Mouse (Mus musculus): ENCODE results near the gene Efna3. TPM values are rescaled to one million over a fixed set of nuclear protein-coding genes. Genes with fewer than 3 reads are reported as not detected.

Efna3 gene
- polyA plus RNA-seq, 1 experiment from 2014 or later = 13.2 TPM

DNA sequence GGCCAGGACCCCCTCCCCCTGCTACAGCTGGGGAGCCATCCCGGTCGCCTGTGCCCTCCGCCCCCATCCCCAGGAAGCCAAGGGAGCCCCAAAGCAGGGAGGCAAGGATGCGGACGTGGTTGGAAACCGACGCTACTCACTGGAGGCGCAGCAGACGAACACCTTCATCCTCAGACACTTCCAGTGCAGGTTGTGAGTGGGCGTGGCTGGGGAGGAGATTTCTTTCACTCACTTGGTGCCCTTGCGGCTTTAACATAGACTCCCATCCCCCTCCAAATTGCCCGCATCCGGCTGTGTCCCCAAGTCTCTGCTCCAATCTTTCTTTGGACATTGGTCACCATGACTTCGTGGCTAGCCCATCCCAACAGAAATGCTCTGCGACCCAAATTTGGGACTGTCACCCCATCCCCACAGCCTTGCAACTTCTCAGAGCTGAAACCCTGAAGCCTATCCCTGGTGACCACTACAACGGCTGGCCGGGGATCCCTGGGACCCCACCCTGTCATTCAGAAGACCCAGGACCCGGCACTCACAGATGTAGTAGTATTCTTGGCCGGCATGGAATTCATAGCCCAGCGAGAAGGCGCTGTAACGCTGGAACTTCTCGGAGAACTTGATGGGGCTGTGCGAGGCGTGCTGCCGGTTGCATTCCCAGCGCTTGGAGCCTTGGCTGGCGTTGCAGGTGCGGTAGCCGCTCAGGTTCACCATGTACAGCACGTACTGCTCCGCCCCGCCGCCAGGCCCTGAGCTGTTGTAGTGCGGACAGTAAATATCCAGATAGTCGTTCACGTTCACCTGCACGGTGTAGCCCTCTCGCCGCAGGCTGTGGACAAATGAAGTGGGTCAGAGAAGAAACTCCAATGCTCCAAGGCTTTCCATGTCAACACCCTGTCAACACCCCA is 6.6 kb downstream of the Efna3 start:
- H3K27me3 ChIP-seq (replicated peaks; ENCODE audit: control insufficient read depth, insufficient read depth, low read length) = peaks cover 28% of the 10 kb centered on the region
- H3K36me3 ChIP-seq (ENCODE audit: control insufficient read depth, insufficient read depth, low read length) = no peaks in the 10 kb centered on the region
- no peak for DNase-seq (ENCODE audit: low spot score)
- ATAC-seq (replicated peaks; ENCODE audit: low FRiP score, low TSS enrichment, low read depth) = no peak; the same call in 1 of the 2 replicates
- peak overlapping the region; percentile 12; the same call in 1 of the 2 replicates for H3K4me3 ChIP-seq (ENCODE audit: low read depth, low read length)
- WGBS = 18% methylated on average over 40 of the region's 40 CpGs
- no peak overlapping the region for H3K27ac ChIP-seq (ENCODE audit: low read depth)
- H3K9me3 ChIP-seq (ENCODE audit: control insufficient read depth, low read length) = no peaks in the 10 kb centered on the region
- no peak overlapping the region for H3K9ac ChIP-seq (ENCODE audit: low read length)
- peak overlapping the region; percentile 53 for H3K4me2 ChIP-seq (ENCODE audit: low read length)
- peaks cover 47% of the 10 kb centered on the region for H3K4me1 ChIP-seq (replicated peaks; ENCODE audit: control insufficient read depth, insufficient read depth, low read length)

DNA sequence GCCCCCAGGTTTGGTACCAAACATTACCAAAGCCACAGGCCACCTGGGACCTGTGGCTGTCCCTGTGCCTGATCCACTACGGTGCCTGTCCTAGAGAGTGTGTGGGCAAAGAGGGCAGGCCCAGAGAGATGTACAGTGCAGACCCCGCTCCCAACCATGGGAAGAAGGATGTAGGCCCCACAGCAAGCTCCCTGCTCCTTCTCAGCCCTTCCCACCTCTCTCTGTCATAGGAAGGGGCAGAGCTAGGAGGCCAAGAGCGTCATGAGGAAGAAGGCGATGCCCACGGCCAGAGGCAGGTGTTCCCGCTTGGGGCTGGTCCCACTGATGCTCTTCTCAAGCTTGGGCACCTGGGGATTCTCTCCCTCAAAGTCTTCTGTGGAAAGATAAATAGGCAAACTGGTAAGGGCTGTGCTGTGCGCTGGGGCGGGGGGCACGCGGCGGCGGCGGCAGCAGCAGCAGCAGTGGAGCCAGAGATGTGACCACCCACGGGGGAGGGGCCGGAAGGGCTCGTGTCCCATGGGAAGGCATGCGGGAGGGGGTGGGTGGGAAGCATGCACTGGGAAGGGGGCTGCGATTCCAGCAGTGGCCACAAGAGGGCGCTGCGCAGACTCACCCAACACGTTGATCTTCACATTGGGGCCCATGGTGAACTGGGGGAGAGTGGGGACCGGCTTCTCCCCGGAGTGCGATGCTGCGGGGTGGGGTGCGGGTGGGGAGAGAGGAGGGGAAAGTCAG is 7.4 kb downstream of the Efna3 start:
- Histone ChIP-seq H3K9ac (ENCODE audit: low read length) (peak overlapping the region; percentile 22; the same call in 1 of the 2 replicates), H3K4me2 (ENCODE audit: low read length) (peak overlapping the region; percentile 53), H3K27ac (ENCODE audit: low read depth) (no peak overlapping the region), H3K4me1 (replicated peaks; ENCODE audit: control insufficient read depth, insufficient read depth, low read length) (peaks cover 40% of the 10 kb centered on the region), H3K4me3 (ENCODE audit: low read depth, low read length) (peak overlapping the region; percentile 12), H3K36me3 (ENCODE audit: control insufficient read depth, insufficient read depth, low read length) (no peaks in the 10 kb centered on the region), H3K9me3 (ENCODE audit: control insufficient read depth, low read length) (no peaks in the 10 kb centered on the region), H3K27me3 (replicated peaks; ENCODE audit: control insufficient read depth, insufficient read depth, low read length) (peaks cover 23% of the 10 kb centered on the region)
- ATAC-seq (replicated peaks; ENCODE audit: low FRiP score, low TSS enrichment, low read depth) (peak; percentile 17), DNase-seq (ENCODE audit: low spot score) (peak; percentile 96)
- WGBS = 8% methylated on average over 26 of the region's 26 CpGs

DNA sequence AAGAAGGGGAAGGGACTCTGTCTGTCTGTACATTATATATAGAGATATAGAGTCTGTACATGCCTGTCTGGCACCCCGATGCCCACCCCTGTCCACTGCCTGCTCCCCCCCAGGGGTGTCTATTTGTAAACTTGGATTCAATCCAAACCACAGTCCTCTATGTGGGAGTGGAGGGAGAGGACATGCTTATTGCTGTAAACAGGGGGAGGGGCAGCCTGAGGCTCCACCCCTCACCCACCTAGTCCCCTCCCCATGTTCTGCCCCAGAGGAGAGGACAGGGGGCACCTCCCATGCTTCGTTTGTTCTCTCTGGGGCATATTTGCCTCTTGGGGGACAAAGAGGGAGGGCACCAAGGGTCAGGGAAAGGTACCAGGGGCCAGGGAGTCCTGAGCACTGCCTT is 8.0 kb downstream of the Efna3 start:
- Histone ChIP-seq H3K9me3 (ENCODE audit: control insufficient read depth, low read length) (no peaks in the 10 kb centered on the region), H3K27ac (ENCODE audit: low read depth) (no peak overlapping the region), H3K4me1 (replicated peaks; ENCODE audit: control insufficient read depth, insufficient read depth, low read length) (peaks cover 34% of the 10 kb centered on the region), H3K4me2 (ENCODE audit: low read length) (peak overlapping the region; percentile 53), H3K9ac (ENCODE audit: low read length) (no peak overlapping the region), H3K36me3 (ENCODE audit: control insufficient read depth, insufficient read depth, low read length) (no peaks in the 10 kb centered on the region), H3K27me3 (replicated peaks; ENCODE audit: control insufficient read depth, insufficient read depth, low read length) (peaks cover 18% of the 10 kb centered on the region; the same call in 1 of the 2 replicates), H3K4me3 (ENCODE audit: low read depth, low read length) (no peak overlapping the region)
- 57% methylated on average over 2 of the region's 2 CpGs for WGBS
- ATAC-seq (replicated peaks; ENCODE audit: low FRiP score, low TSS enrichment, low read depth) = no peak
- DNase-seq (ENCODE audit: low spot score) = no peak

DNA sequence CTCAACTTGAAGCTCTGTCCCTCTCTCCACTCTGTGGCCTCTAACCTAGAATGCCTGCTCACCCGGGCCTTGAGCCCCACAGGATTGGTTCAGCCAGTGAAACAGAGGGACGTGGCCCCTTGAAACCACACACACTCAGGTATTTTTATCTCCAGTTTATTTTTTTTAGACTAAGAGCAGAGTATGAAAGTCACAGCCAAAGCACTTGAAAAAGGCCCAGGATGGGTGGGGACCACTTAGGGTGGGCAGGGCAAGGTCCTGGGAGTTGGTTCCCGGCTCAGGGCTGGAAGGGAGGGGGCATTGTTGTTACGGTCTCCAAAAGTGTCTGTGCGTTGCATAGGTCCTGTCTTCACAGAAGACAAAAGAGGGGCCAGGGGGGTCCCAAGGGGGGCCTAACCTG is 8.4 kb downstream of the Efna3 start:
- no peak for DNase-seq (ENCODE audit: low spot score)
- Histone ChIP-seq H3K27me3 (replicated peaks; ENCODE audit: control insufficient read depth, insufficient read depth, low read length) (peaks cover 14% of the 10 kb centered on the region; the same call in 1 of the 2 replicates), H3K27ac (ENCODE audit: low read depth) (no peak overlapping the region), H3K9ac (ENCODE audit: low read length) (no peak overlapping the region), H3K36me3 (ENCODE audit: control insufficient read depth, insufficient read depth, low read length) (no peaks in the 10 kb centered on the region), H3K4me3 (ENCODE audit: low read depth, low read length) (no peak overlapping the region), H3K4me2 (ENCODE audit: low read length) (no peak overlapping the region), H3K4me1 (replicated peaks; ENCODE audit: control insufficient read depth, insufficient read depth, low read length) (peaks cover 31% of the 10 kb centered on the region), H3K9me3 (ENCODE audit: control insufficient read depth, low read length) (no peaks in the 10 kb centered on the region)
- ATAC-seq (replicated peaks; ENCODE audit: low FRiP score, low TSS enrichment, low read depth) = no peak
- 78% methylated on average over 5 of the region's 5 CpGs for WGBS

DNA sequence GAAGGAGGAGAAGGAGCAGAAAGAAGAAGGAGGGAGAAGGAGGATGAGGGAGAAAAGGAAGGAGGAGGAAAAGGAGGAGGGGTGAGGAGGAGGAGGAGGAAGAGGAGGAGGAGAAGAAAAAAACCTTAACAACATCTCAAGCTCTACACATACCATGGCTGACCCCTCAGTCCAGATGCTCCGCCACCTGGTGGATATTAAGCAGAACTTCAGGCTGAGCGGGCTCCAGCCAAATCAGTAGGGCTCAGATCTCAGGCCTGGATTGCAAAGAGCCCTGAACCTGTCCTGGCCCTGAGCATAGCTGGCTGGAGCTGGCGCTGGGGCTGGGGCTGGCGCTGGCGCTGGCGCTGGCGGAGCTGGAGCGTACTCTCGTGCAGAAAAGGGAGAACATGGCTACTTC is 14.7 kb downstream of the Efna3 start:
- ATAC-seq (replicated peaks; ENCODE audit: low FRiP score, low TSS enrichment, low read depth) (peak; percentile 65), DNase-seq (ENCODE audit: low spot score) (peak; percentile 88)
- Histone ChIP-seq H3K9me3 (ENCODE audit: control insufficient read depth, low read length) (no peaks in the 10 kb centered on the region), H3K36me3 (ENCODE audit: control insufficient read depth, insufficient read depth, low read length) (no peaks in the 10 kb centered on the region), H3K4me3 (ENCODE audit: low read depth, low read length) (no peak overlapping the region), H3K4me2 (ENCODE audit: low read length) (no peak overlapping the region), H3K4me1 (replicated peaks; ENCODE audit: control insufficient read depth, insufficient read depth, low read length) (no peaks in the 10 kb centered on the region), H3K27ac (ENCODE audit: low read depth) (no peak overlapping the region), H3K27me3 (replicated peaks; ENCODE audit: control insufficient read depth, insufficient read depth, low read length) (no peaks in the 10 kb centered on the region), H3K9ac (ENCODE audit: low read length) (no peak overlapping the region)
- 3% methylated on average over 9 of the region's 9 CpGs for WGBS

DNA sequence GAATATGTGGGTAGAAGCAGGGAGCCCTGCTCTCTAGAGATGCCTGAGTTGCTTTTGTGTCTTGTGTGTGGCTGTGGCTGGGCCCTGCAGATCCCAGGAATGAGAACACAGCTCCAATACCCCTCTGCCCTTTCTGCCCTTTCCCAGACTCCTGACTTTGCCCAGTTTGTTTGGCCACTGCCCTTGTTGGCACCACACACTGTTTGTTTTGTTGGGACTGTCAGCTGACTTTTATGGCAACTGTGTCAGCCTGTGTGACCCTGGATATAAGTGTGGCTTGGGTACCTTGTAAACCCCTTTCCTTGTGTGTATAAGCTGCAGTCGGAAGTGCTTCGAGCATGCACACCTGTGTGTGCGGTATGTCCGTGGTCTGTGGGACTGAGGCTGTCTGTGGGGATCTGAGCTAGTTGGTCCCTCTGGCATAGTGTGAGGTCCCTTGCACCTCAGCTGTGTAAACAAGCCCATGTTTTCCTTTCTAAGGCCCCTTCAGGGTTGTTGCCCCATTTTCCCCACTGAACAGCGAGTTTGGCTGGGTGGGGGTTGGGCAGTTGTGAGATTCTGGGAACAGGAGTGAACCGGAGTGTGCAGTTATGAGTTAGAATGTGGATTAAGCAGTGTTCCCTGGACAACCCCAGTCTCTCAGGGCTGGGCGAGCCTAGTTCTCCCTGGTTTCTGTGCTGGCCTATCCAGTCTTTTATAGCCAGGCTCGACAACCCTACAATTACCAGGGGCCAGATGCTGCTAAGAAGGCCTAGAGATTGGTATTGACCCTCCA is 17.0 kb downstream of the Efna3 start:
- no peak for ATAC-seq (replicated peaks; ENCODE audit: low FRiP score, low TSS enrichment, low read depth)
- no peak for DNase-seq (ENCODE audit: low spot score)
- no peaks in the 10 kb centered on the region for H3K27me3 ChIP-seq (replicated peaks; ENCODE audit: control insufficient read depth, insufficient read depth, low read length)

DNA sequence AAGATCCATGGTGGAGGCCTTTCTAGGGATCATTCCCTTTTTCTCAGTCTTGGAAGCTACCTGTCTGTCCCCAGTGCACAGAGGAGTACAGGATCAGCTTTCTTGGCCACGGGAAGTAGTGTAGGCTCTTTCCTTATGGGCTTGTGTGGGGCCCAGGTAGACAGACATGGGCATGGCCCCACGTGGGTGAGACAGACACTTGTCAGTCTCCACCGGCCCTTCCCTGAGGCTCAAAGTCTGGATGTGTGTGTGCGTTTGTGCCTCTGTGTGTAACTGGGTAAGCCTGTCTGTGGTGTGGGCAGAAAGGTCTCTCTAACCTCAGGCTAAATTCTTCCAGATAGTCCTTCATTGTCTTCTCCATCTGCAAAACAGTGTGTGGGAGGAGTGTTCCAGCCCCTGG is 17.7 kb downstream of the Efna3 start:
- no peak overlapping the region for H3K9ac ChIP-seq (ENCODE audit: low read length)
- H3K27me3 ChIP-seq (replicated peaks; ENCODE audit: control insufficient read depth, insufficient read depth, low read length) = no peaks in the 10 kb centered on the region
- H3K9me3 ChIP-seq (ENCODE audit: control insufficient read depth, low read length) = no peaks in the 10 kb centered on the region
- no peaks in the 10 kb centered on the region for H3K4me1 ChIP-seq (replicated peaks; ENCODE audit: control insufficient read depth, insufficient read depth, low read length)
- DNase-seq (ENCODE audit: low spot score) (no peak), ATAC-seq (replicated peaks; ENCODE audit: low FRiP score, low TSS enrichment, low read depth) (no peak)
- H3K27ac ChIP-seq (ENCODE audit: low read depth) = no peak overlapping the region
- 67% methylated on average over 4 of the region's 4 CpGs for WGBS
- no peaks in the 10 kb centered on the region for H3K36me3 ChIP-seq (ENCODE audit: control insufficient read depth, insufficient read depth, low read length)
- no peak overlapping the region for H3K4me3 ChIP-seq (ENCODE audit: low read depth, low read length)
- H3K4me2 ChIP-seq (ENCODE audit: low read length) = no peak overlapping the region

More for the DNA sequence above, 17.0 kb downstream of the Efna3 start:
- no peak overlapping the region for H3K4me2 ChIP-seq (ENCODE audit: low read length)
- H3K4me3 ChIP-seq (ENCODE audit: low read depth, low read length) = no peak overlapping the region
- H3K4me1 ChIP-seq (replicated peaks; ENCODE audit: control insufficient read depth, insufficient read depth, low read length) = no peaks in the 10 kb centered on the region
- H3K27ac ChIP-seq (ENCODE audit: low read depth) = no peak overlapping the region
- WGBS = 56% methylated on average over 8 of the region's 8 CpGs
- H3K9ac ChIP-seq (ENCODE audit: low read length) = no peak overlapping the region
- H3K36me3 ChIP-seq (ENCODE audit: control insufficient read depth, insufficient read depth, low read length) = no peaks in the 10 kb centered on the region
- H3K9me3 ChIP-seq (ENCODE audit: control insufficient read depth, low read length) = no peaks in the 10 kb centered on the region

DNA sequence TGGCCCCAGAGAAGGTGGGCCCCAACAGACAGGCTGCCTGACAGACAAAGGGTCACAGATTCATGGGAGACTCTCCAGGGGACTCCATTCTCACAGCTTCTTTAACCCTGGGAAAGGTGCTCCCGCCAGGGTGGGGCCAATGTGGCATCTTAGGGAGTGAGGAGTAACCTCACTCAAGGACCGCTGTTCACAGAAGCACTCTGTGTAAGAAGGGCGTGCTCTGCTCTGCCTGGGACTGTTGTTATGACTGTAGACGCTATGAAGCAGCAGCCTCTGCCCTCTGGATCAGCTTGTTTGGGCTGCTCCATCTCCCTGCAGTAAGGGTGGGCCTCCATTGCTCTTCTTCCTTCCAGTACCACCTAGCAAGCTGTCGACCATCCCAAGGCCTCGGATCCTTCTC is 18.3 kb downstream of the Efna3 start:
- no peaks in the 10 kb centered on the region for H3K36me3 ChIP-seq (ENCODE audit: control insufficient read depth, insufficient read depth, low read length)
- no peak overlapping the region for H3K4me2 ChIP-seq (ENCODE audit: low read length)
- no peaks in the 10 kb centered on the region for H3K4me1 ChIP-seq (replicated peaks; ENCODE audit: control insufficient read depth, insufficient read depth, low read length)
- H3K9ac ChIP-seq (ENCODE audit: low read length) = no peak overlapping the region
- H3K4me3 ChIP-seq (ENCODE audit: low read depth, low read length) = no peak overlapping the region
- no peak overlapping the region for H3K27ac ChIP-seq (ENCODE audit: low read depth)
- 53% methylated on average over 6 of the region's 6 CpGs for WGBS
- no peaks in the 10 kb centered on the region for H3K9me3 ChIP-seq (ENCODE audit: control insufficient read depth, low read length)
- no peaks in the 10 kb centered on the region for H3K27me3 ChIP-seq (replicated peaks; ENCODE audit: control insufficient read depth, insufficient read depth, low read length)
- DNase-seq (ENCODE audit: low spot score) (no peak), ATAC-seq (replicated peaks; ENCODE audit: low FRiP score, low TSS enrichment, low read depth) (no peak)
